Mouse (Mus musculus): ENCODE results near the gene Psmd5.

DNA sequence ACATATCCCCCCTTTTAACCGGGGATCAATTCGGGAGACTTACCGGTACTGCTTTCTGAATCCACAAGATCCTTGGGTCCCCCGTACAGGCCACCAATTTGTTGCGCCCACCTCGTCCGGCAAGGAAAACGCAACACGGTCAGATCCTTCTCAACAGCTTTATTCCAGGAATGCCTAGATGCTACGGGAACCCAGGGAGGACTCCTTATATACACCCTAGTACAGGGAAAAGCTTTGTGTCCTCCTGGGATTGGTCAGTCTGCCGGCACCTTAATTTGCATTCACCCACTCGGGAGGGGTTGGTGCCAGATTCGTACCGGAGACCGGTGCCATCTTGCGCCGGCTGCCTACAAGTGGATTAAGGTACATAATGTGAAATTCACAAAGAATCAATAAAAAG is 41.1 kb downstream of the Psmd5 start:
- no peak for TF ChIP-seq CTCF (IDR thresholded peaks at IDR 0.05; ENCODE audit: borderline replicate concordance, insufficient read depth, low read length)
- TF ChIP-seq POLR2A (IDR thresholded peaks at IDR 0.05; ENCODE audit: low read depth, low read length): no peak
